Mouse (Mus musculus) spleen, adult 18-20 months (tissue): ENCODE measurements around the gene Rbm19.

Experiments
- DNase-seq, 2 experiments: peaks; one replicate each; pipeline ENCODE4 v3.0.0; 2022; ENCODE audit warnings: mixed read lengths in 2 of 2

Gene Rbm19

DNA sequence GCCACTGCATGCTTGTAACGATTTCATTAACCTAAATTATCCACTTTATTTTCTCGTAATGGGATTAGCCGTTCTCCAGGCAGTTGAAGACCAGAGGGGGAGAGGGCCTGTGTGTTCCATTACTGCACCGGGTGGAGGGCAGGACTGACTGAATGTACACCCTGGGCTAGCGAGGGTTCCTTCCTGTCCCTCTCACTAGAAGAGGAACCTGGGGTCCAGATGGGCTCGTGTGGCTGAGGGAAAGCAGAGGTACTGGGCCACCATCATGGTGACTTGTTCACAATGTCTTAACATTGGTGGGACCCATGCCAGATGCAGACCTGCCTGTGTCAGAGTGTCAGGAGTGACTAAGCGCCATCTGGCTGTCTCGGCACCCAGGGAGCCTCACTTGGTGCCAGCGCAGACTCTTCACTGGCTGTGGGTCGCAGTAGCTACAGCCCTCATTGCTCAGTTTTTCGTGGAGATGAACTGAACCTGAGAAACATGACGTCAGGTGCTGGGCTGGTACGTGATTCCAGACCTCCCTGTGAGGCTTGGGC is 51.6 kb downstream of the Rbm19 start:
- no peak for DNase-seq

DNA sequence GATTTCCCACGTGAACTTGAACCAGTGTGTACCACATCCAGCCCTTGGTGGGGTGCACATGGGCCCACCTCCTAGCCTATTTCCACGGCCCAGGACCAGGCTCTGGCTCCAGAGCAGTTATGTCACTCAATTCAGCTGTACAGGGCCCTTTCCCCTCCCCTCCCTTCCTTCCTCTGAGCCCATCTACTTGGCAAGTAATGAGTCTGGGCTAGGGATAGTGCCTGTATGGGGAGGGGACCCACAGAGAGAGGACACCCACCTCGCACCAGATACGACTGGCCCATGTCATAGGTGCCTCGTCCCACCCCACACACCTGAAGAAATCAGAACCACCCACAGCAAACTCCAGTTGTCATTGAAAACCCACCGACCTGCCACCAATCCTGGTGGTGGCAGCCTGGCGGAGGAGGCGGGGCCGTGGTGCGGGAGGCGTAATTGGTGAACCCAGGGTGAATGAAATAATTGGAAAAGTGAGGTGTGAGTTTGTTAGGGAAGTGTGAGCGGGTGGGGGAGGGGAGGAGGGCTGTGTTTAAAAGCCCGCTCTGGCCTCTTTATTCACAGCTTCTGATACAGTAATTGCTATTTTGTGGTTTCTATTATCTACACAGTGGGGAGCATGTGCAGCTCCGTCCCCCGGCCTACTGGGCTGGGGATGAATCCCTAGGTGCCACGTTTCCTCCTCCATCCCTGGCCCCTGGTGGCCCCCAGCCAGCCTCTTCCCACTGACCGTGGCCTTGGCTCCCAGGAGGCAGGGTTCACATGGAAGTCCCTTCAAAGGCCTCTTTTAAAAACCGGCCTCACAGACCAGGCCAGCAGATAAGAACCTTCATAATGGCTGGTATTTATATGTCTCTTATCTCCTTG is 55.8 kb downstream of the Rbm19 start:
- no peak for DNase-seq

DNA sequence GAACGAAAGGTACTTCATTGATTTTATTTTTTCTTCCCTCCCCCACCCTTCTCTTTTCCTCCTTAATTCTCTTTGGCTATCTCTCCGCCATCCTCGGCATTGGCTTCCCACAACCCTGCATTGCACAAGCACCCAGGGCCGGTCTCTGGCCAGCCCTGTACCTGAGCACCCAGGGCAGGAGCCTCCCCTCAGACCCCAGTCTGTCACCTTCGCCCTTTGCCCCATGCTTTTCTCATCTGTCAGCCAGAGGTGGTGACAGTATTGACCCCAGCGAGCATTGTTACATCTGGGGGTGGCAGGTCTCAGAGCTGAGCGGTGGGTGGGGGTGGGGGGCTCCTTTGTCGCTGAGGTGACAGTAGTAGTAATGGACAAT is 56.5 kb downstream of the Rbm19 start:
- no peak for DNase-seq

DNA sequence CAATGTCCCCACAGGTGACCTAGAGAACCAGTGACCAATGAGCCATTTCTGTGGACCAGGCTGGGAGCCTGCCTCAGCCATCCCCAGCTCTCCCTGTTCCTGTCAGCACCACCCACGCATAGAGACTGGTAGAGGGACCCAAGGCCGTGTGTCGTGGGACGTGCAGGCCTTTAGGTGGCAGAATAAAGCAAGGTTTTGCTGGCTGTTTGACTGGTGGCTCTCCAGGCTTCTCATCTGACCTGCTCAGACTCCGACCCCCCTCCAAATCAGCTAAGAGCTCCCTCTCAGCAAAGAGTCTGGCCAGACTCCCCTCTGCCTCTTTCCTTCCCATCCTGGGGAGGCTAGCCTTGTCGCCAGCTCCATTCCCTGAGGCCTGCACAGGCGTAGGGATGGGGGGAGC is 58.1 kb downstream of the Rbm19 start:
- DNase-seq = no peak

DNA sequence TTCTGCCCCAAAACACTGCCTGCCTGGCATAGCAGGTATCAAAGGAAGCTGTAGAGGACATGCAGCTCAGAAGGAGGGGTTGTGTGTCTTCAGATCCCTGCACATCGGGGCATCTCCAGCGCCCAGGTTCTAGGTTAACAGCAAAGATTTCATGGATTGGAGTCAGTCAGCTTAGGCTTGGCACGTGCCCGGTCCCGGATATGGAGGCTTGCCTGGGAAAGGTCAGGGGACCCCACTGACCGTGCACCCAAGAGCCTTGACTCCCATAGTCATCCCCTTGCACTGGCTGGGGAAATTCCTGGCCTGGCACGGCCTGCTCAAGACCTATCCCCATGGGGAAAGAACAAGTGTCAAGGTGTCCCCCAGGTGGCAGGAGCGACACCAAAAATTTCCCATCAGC is 59.0 kb downstream of the Rbm19 start:
- no peak for DNase-seq

DNA sequence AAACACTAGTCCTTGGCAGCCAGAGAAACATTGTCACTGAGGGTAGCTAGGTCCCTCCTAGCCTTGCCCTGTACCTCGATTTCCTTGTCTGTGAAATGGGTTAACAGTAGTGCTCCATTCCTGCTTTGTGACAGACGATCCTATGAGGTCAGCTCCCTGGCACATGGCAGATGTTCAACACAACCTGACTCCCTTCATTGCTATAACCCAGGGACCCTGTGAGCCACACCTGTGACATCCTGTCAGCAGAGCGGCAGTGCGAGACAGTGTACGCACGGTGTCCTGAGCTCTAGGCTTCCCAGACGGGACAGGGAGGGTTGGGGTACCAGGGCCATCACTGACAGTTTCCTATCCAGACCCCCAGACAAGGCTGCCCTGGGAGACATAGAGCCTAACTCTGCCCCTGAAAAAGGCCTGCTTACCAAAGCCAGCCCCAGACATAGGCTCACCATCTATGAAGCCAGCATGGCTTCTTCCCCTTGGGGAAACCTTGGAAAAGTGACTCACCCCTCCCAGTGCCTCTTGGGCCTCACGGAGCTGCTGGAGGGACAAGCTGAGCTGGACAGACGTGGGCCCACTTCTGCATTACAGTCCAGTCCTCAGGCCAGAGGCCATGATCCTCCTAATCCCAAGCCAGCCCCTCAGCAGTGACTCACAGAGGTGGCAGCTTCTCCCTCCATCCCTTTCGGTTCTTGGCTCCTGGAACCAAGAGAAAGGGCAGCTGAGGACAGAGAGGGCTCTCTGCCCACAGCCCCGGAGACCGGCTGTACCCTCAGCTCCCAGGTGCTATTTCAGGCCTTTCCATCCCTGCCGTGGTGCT is 60.2 kb downstream of the Rbm19 start:
- no peak for DNase-seq

DNA sequence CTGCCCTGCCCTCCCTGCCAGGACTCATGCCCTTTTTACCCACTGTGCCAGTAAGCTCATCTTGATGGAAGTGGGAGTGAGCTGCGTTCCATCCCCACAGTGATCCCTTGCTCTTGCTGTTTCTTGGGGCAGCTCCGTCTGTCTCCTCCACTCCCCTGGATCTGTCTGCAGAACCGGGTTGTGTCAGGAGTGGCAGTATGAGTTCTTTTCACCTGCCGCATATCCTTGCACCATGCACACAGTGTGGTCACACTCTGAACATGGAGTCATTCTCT is 60.7 kb downstream of the Rbm19 start:
- DNase-seq = no peak

DNA sequence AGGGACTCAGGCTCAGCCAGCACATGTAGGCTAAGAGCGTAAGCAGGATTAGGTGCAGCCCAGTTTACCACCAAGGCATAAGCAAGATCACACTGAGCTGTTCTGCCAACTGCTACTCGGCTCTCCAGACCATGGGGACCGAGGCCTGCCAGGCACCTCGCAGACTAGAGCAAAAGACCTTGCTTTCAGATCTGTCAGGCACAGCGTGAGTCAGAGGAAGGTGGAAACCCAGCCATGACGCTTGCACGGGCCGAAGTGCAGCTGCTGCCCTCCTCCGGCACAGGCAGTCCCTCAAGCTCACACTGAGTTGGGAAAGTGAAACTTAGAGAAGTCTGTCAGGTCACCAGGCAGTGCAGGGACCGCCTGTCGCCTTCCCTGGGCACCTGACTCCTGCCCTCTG is 63.8 kb downstream of the Rbm19 start:
- no peak for DNase-seq

DNA sequence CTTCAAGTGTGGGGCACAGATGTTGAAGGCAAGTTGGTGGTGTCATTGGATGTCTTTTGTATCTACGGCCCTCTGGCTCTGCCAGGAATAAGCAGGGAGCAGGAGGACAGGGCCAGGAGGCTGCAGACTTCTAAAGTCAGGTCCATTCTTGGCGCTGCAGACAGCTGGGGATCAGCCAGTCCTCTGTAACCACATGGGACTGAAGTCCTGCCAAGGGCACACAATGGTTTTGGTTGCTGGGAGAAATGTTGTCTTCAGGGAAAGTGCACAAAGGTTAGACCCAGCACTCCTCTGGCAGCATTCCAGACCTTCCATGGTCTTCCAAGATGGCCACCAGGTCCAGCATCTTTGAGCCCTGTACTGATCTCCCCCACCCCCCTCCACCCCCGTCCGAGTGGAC is 65.1 kb downstream of the Rbm19 start:
- no peak for DNase-seq

DNA sequence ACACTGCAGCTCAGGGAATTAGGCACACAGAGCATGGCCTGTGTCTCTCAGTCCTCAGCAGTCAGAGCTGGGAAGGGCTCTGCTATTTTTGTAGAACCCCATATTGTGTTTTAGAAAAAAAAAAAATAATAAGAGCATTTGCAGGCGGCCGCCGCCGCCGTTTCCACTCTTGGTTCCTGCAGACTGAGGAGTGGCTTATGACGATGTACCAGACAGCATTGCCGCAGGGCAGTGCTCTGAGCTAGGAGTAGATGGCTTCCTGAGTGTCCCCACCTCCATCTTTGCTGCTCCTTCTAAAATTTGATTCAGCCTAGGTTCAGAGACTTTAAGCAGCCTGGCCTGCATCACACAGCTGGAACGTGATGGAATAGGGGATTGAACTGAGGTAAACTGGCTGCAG is 67.1 kb downstream of the Rbm19 start:
- no peak for DNase-seq

DNA sequence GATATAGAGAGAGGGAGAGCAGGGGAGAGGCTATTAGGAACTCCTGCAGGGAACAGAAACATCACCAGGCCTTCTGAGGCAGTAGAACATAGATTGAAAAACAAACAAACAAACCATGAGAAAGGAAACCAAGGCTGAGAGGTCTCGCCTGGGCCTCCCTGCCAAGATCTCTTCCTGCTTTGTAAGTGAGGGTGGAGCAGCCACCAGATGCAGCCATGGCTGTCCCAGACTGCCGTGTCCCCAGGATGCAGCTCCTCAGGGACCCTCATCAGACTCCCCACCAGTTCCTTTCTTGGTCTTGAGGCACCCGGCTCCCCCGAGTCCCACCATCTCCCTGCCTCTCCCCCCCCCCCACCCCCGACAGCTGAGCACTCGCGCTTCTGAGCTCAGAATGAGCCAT is 67.5 kb downstream of the Rbm19 start:
- no peak for DNase-seq

DNA sequence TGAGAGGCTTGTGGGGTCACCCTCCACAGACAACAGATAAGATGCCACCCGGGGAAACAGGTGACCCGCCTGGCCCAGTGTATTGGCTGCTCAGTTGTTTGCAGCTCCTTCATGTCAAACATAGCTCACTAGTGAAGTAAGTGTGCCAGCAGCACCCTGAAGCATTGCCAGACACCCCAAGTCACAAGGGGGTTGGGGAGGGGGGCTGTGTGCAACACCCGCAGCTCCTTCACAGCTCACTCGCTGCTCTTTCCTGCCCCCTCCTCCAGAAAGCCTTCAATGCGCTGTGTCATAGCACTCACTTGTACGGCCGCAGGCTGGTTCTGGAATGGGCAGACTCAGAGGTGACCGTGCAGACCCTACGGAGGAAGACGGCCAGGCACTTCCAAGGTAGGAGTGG is 69.7 kb downstream of the Rbm19 start:
- DNase-seq = no peak

DNA sequence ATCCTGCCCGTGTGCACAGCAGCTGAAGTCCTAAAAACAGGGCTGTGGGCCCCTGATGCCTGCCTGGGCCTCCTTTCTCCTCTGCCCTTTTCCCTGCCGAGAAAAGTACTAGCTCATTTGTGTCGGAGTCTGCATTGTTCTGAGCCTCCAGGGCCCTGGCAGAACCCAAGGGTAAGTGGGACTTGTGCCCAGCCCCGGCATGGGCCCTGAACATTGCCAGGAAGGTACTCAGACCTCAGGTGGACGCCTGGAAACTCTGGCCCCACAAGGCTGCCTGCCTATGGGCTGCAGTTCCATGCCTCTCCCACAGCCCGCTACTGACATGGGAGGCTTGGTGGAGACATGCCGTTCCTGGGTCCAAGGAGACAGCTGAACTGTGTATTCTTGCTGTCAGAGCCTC is 72.3 kb downstream of the Rbm19 start:
- no peak for DNase-seq

DNA sequence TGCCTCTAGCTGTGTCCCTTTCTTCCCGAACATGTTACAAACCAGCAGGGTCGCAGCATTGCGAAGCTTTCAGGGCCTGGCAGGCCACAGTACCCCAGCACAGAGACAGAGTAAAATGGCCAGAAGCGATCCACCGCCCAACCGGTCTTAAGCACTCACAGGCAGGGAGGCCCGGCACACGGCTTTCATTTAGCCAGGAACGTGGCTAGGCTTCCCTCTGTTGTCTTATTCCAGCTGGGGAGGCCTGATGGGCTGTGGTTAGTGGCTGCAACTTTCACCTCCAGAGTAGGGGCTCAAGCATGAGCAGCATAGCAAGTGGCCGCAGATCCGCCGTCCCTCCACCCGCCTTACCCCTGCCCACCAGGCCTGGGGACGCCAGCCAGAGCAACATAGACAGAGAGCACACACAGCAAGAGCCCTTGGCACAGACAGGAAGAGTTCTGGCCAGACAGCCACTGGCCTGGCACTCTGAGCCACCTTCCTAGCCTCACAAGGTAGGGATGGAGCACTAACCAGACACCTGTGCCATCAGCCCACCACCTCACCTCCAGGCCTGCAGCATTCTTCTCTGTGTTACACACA is 73.8 kb downstream of the Rbm19 start:
- DNase-seq = no peak

DNA sequence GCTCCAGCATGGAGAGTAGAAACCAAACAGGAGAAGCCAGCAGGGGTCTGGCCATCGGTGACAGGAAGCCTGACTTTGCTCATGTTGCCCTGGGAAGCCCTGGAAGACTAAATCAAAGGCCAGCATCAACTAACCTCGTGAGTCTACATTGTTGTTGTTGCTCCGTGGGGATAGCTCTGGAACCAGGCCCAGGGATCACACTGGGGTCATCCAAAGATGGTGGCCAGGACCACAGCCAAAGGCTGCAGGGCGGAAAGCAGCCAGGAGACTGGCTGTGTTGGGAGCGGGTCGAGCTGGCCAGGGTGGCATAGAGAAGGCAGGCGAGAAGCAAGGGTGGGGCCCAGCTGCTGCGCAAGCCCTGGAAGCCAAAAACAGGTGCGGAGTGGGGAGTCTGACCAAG is 75.4 kb downstream of the Rbm19 start:
- no peak for DNase-seq

DNA sequence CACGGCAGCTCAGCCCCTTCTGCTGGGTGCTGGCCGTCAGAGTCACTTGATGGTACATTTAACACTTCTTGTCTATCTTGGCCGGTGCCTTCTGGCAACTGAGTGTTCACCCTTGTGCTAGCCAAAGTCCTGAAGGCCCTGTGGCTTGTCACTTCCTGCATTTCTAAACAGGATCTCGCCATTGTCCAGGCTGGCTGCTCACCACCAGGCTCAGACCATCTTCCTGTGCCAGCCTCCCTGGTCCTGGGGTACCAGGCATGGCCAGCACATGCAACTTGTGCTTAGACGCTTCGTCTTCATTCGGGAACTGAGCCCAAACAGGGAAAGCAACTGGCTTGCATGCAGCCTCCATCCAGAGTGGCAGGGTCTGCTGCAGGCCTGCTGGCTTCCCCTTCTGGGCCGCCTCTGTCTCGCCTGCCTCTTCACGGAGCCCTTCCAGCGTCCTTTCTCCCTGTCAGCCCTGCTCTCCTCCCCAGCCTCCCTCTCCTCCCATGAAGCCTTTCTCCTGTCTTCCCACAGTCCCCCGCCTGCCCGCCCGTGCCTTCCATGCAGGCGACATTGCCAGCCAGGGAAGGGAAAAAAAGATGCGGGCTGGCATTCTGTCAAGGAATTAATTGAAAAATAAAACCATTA is 78.2 kb downstream of the Rbm19 start:
- DNase-seq = no peak

DNA sequence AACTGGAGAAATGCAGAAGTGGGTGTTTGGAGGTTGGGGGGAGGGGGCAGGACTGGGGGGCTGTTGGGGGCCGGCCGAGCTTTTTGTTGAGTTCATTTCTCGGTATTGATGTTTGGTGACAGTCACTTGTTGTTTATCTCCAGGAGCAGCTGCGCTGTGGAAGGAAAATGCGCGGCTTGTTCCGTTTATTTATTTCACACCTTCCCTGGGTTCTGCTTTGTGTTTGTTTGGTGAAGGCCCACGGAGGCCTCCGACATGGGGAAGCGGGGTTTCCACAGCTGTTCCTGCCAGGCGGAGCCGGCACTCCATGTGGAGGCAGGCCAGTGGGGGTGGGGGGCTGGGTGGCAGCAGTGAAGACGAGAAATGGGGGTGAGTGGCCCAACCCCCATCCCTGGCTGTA is 78.7 kb downstream of the Rbm19 start:
- DNase-seq = no peak

DNA sequence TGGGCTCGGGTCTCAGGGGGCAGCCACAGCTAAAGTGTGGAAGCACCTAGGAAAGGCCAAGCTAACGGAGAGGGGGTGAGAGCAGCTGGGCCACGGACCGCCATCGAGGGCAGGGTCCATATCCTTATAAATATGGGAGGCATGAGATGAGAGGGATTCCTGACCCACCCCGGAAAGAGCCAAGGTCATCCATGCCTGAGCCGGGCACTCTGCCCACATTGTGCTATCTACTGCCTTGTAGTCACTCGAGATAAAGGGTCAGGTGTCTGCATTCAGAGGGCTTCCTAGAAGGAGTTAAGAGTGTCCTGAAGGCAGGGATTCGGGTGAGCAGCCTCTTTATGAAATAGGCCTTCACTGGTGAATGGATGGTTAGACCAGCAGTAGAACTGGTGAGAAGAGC is 80.6 kb downstream of the Rbm19 start:
- DNase-seq = no peak

DNA sequence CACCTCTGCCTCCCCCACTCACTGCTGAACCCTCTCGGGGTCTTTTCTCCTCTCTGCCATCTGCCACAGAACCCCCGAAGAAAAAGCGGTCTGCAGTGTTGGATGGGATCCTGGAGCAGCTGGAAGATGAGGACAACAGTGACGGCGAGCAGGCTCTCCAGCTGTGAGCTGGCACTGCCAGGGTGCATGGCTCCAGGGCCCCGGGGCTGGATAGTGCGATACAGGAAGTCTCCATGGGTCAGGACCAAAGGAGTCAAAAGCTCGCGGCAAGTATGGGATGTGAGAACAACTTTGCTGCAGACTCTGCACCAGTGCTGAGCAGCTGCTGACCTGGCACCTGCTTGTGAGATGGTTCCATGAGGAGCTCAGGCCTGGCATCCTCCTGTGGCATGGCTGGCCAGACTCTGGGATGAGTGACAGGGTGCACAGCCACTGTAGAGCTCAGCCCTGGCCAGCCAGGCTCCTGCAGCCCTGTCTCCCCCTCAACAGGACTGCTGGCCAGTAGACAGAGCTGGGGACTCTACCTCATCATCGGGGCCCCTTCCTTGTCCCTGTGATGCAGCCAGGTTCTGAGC is 81.6 kb downstream of the Rbm19 start:
- DNase-seq = no peak

DNA sequence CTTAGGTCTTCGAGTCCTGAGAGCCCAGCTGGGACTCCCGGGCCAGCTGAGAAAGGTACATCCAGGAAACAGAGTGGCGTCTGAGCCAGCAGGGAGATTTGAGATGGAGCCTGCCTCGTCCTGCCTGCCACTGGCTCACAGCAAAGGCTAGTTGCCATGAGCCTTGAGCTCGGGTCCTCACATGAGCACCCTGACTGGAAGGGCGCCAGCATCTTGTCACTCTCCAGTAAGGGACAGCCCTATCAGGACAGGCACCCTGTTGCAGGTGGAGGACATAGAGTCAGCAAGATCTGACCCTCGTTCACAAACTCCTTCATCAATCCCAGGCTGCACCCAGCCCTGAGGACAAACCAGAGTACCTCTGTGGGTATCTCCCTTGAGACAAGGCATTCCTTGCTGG is 83.6 kb downstream of the Rbm19 start:
- no peak for DNase-seq

DNA sequence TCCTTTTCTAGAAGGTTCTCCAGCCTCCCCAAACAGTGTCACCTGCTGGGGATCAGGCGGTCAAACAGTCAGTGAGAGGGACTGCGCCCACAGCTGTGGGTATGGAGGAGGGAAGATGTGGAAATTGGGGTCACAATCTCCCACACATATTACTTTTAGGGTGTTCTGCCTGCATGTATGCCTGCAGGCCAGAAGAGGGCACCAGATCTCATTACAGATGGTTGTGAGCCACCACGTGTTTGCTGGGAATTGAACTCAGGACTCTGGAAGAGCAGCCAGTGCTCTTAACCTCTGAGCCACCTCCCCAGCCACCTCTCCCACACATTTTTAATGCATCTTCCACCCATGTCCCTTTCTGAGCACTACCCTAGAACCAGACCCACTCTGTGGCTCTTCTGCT is 88.1 kb downstream of the Rbm19 start:
- DNase-seq = no peak

DNA sequence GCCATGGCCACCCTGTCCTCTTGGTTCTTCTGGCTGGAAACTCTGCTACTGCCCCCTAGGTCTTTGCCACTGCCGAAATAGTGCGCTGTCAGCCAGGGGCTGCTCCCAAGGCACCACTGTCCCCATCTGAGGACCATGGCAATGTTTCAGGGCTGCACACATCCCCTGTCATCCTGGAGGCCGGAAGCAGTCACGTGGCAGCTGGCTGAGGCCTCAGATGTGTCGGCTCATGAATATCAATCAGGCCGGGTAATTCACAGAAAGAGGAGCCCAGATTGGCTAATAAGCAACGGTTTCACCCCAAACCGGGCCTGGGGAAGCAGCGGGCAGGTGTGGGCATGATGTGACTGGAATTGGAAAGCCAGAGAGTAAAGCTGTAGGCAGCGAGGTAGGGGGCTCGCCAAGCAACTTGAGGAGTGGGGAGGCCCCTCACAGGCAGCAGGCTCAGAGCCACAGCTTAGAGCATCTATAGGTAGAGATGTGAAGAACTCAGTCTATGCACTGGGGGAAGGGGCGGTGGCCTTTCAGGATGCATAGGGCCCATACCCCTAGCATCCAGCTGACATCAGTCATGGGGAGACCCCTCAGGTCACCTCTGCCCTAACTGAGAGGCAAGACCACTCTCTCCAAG is 90.2 kb downstream of the Rbm19 start:
- DNase-seq = no peak

DNA sequence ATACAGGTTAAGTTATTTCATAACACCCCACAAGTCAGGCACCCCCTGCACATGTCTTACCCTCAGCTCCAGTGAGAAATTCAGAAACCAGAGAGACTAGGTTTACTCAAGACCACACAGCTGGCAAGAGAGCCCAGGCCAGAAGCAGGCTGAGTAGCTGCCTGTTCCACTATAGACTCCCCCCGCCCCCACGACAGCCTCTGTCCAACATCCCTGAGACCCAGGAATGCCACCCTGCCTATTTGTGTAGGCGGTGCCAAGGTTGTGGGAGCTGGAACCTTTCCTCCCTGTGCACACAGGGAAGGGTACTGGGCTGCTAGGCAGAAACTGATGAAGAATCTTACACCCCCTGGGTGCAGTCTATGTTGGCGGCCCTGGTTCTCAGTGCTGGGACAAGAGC is 91.2 kb downstream of the Rbm19 start:
- no peak for DNase-seq
